Mouse (Mus musculus) midbrain, embryonic 15.5 days (tissue): ENCODE data around the gene Cyth1. TPM values are rescaled to one million over a fixed set of nuclear protein-coding genes. Genes with fewer than 3 reads are reported as not detected.

Experiments used
- ATAC-seq: fragments of 200-750 bp; cut with Nextera tagmentation; replicated peaks from 2 replicates; pipeline ENCODE4 v1.8.0; 2017; ENCODE audit warnings: moderate TSS enrichment
- H3K27ac ChIP-seq: fragments of 300-500 bp; sonication (generic); 2 replicates; pipeline ENCODE4 v1.5.1; 2015; ENCODE audit warnings: mild to moderate bottlenecking, inconsistent platforms
- H3K27me3 ChIP-seq: fragments of 300-500 bp; sonication (generic); replicated peaks from 2 replicates; pipeline ENCODE4 v1.6.1; 2015; ENCODE audit warnings: inconsistent platforms
- H3K36me3 ChIP-seq: fragments of 300-500 bp; sonication (generic); replicated peaks from 2 replicates; pipeline ENCODE4 v1.6.1; 2015; ENCODE audit warnings: inconsistent platforms
- H3K4me1 ChIP-seq: fragments of 300-500 bp; sonication (generic); 2 replicates; pipeline ENCODE4 v1.6.1; 2015; ENCODE audit warnings: inconsistent platforms
- H3K4me2 ChIP-seq: fragments of 300-500 bp; sonication (generic); 2 replicates; pipeline ENCODE4 v1.6.1; 2015; ENCODE audit warnings: inconsistent platforms, mild to moderate bottlenecking, moderate library complexity
- H3K4me3 ChIP-seq: fragments of 300-500 bp; sonication (generic); 2 replicates; pipeline ENCODE4 v1.5.1; 2015; ENCODE audit warnings: mild to moderate bottlenecking, inconsistent platforms
- H3K9ac ChIP-seq: fragments of 300-500 bp; sonication (generic); 2 replicates; pipeline ENCODE4 v1.6.1; 2015; ENCODE audit warnings: mild to moderate bottlenecking, inconsistent platforms
- H3K9me3 ChIP-seq: fragments of 300-500 bp; sonication (generic); 2 replicates; pipeline ENCODE4 v1.6.1; 2016; ENCODE audit warnings: inconsistent platforms
- WGBS: fragments of 180-500 bp; shearing (Covaris S2); methylation state at CpG from one replicate; pipeline ENCODE4 v1.1.7; 2015; ENCODE audit warnings: mixed read lengths; 5-methylcytosine and 5-hydroxymethylcytosine counted together
- polyA plus RNA-seq: library from polyadenylated mRNA; unstranded; fragments of >200 nt; fragmentation: Nextera tagmentation; extraction: Ambion mirVana; gene quantifications from 2 replicates; pipeline ENCODE4 v1.2.1, GENCODE M21; 2015

Cyth1 gene
- polyA plus RNA-seq, 1 experiment from 2014 or later, result 30.2 TPM

GRCm38 (mm10) chr11:118102838-118103237, 145.6 kb downstream of the Cyth1 start:
- Histone ChIP-seq H3K4me3 (no peak overlapping the region), H3K27me3 (no peaks in the 10 kb centered on the region), H3K4me2 (no peak overlapping the region), H3K4me1 (no peaks in the 10 kb centered on the region), H3K27ac (no peak overlapping the region), H3K36me3 (no peaks in the 10 kb centered on the region), H3K9ac (no peak overlapping the region), H3K9me3 (no peaks in the 10 kb centered on the region)
- no peak for ATAC-seq
- WGBS, result 61% methylated on average over 3 of the region's 3 CpGs

DNA sequence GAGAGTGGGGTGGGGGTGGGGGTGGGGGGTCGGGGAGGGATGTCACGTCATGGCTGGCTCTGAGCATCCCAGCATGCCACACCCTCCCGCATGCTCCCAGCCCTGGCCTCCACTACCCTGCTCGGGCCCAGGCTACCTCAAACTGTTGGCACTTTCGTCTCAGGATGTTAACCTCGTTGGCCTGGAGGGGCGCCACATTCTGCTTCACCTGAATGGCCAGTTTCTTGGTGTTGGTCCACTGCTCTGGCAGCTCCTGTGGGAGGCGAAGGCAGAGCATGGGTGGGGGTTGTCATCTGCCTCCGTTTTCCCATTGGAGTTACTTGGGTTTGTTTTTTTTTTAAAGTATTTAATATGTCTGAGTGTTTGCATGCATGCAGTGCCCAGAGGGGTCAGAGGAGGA, 147.3 kb downstream of the Cyth1 start:
- Histone ChIP-seq H3K4me1 (no peaks in the 10 kb centered on the region), H3K9ac (no peak overlapping the region), H3K4me3 (no peak overlapping the region), H3K36me3 (no peaks in the 10 kb centered on the region), H3K9me3 (no peaks in the 10 kb centered on the region), H3K4me2 (no peak overlapping the region), H3K27me3 (no peaks in the 10 kb centered on the region), H3K27ac (no peak overlapping the region)
- WGBS, result 50% methylated on average over 9 of the region's 9 CpGs
- ATAC-seq, result no peak

GRCm38 (mm10) chr11:118096736-118097135, 151.7 kb downstream of the Cyth1 start:
- Histone ChIP-seq H3K27me3 (no peaks in the 10 kb centered on the region), H3K9ac (no peak overlapping the region), H3K27ac (no peak overlapping the region), H3K4me2 (no peak overlapping the region), H3K4me3 (no peak overlapping the region), H3K36me3 (no peaks in the 10 kb centered on the region), H3K9me3 (no peaks in the 10 kb centered on the region), H3K4me1 (no peaks in the 10 kb centered on the region)
- 60% methylated on average over 2 of the region's 2 CpGs for WGBS
- ATAC-seq, result no peak

DNA sequence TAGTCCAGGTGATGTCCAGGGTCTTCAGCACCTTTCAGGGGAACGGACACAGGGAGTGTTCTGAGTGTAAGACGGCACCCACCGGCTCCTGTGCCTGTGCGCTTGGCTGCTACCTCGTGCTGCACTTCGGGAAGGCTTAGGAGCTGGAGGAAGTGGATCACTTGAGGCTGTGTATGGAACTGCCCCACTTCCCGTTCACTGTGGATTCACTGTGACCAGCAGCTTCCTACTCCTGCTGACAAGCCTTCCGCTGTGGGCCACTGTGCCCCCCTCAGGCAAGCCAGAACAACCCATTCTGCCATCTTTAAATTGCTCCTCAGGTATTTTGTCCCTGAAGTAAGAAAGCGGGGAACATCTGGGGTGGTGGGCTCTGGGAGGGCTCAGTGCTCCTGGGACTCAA, 153.4 kb downstream of the Cyth1 start:
- H3K27ac ChIP-seq, result no peak overlapping the region
- H3K4me1 ChIP-seq, result no peaks in the 10 kb centered on the region
- H3K4me2 ChIP-seq, result no peak overlapping the region
- no peaks in the 10 kb centered on the region for H3K9me3 ChIP-seq
- 92% methylated on average over 9 of the region's 9 CpGs for WGBS
- H3K9ac ChIP-seq, result no peak overlapping the region
- no peak for ATAC-seq
- H3K36me3 ChIP-seq, result no peaks in the 10 kb centered on the region
- no peak overlapping the region for H3K4me3 ChIP-seq
- H3K27me3 ChIP-seq, result no peaks in the 10 kb centered on the region

- no peaks in the 10 kb centered on the region for H3K9me3 ChIP-seq
- H3K9ac ChIP-seq, result no peak overlapping the region
- H3K4me1 ChIP-seq, result no peaks in the 10 kb centered on the region
- no peaks in the 10 kb centered on the region for H3K36me3 ChIP-seq
- 87% methylated on average over 23 of the region's 23 CpGs for WGBS
- no peak overlapping the region for H3K27ac ChIP-seq
- no peak overlapping the region for H3K4me3 ChIP-seq
- ATAC-seq, result no peak
- H3K4me2 ChIP-seq, result no peak overlapping the region
- H3K27me3 ChIP-seq, result no peaks in the 10 kb centered on the region
Measured at GRCm38 (mm10) chr11:118091002-118091670, 157.3 kb downstream of the Cyth1 start.

- WGBS, result 88% methylated on average over 19 of the region's 19 CpGs
- no peaks in the 10 kb centered on the region for H3K27me3 ChIP-seq
- H3K4me1 ChIP-seq, result no peaks in the 10 kb centered on the region
Measured at GRCm38 (mm10) chr11:118088896-118089295, 159.5 kb downstream of the Cyth1 start.

DNA sequence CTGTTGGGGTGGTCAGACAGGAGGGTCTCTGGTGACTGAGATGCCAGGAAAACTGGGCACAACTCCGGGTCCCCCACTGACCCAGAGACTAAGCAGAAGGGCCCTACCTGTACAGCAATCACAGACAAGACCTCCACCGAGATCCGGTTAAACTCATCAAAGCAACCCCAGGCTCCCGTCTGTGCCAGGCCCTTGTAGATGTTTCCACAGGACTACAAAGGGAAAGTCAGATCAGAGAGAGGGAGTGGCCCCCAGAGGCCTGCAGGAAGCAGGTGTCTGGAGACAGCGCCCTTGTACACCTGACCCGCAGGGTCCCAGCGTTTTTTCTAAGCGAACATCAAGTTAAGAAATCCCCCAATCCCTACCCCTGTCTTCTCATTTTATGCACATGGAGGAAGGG, 162.4 kb downstream of the Cyth1 start:
- no peaks in the 10 kb centered on the region for H3K27me3 ChIP-seq
- WGBS, result 78% methylated on average over 8 of the region's 8 CpGs
- H3K4me2 ChIP-seq, result no peak overlapping the region
- no peak for ATAC-seq
- no peaks in the 10 kb centered on the region for H3K9me3 ChIP-seq
- no peak overlapping the region for H3K9ac ChIP-seq
- no peak overlapping the region for H3K4me3 ChIP-seq
- H3K27ac ChIP-seq, result no peak overlapping the region
- H3K36me3 ChIP-seq, result no peaks in the 10 kb centered on the region
- H3K4me1 ChIP-seq, result no peaks in the 10 kb centered on the region

More at GRCm38 (mm10) chr11:118088896-118089295, 159.5 kb downstream of the Cyth1 start:
- Histone ChIP-seq H3K4me2 (no peak overlapping the region), H3K9me3 (no peaks in the 10 kb centered on the region), H3K27ac (no peak overlapping the region), H3K9ac (no peak overlapping the region), H3K36me3 (no peaks in the 10 kb centered on the region), H3K4me3 (no peak overlapping the region)
- ATAC-seq, result no peak

- no peak overlapping the region for H3K27ac ChIP-seq
- no peaks in the 10 kb centered on the region for H3K9me3 ChIP-seq
- no peaks in the 10 kb centered on the region for H3K36me3 ChIP-seq
- H3K4me1 ChIP-seq, result no peaks in the 10 kb centered on the region
- ATAC-seq, result no peak
- no peaks in the 10 kb centered on the region for H3K27me3 ChIP-seq
- H3K9ac ChIP-seq, result no peak overlapping the region
- H3K4me2 ChIP-seq, result no peak overlapping the region
- 87% methylated on average over 4 of the region's 4 CpGs for WGBS
- no peak overlapping the region for H3K4me3 ChIP-seq
Measured at GRCm38 (mm10) chr11:118085176-118085575, 163.2 kb downstream of the Cyth1 start.

- Histone ChIP-seq H3K36me3 (no peaks in the 10 kb centered on the region), H3K4me1 (no peaks in the 10 kb centered on the region), H3K27me3 (no peaks in the 10 kb centered on the region), H3K9me3 (no peaks in the 10 kb centered on the region), H3K27ac (no peak overlapping the region), H3K4me2 (no peak overlapping the region), H3K4me3 (no peak overlapping the region), H3K9ac (no peak overlapping the region)
- ATAC-seq, result no peak
- 84% methylated on average over 3 of the region's 3 CpGs for WGBS
Measured at GRCm38 (mm10) chr11:118084266-118084665, 164.1 kb downstream of the Cyth1 start.

DNA sequence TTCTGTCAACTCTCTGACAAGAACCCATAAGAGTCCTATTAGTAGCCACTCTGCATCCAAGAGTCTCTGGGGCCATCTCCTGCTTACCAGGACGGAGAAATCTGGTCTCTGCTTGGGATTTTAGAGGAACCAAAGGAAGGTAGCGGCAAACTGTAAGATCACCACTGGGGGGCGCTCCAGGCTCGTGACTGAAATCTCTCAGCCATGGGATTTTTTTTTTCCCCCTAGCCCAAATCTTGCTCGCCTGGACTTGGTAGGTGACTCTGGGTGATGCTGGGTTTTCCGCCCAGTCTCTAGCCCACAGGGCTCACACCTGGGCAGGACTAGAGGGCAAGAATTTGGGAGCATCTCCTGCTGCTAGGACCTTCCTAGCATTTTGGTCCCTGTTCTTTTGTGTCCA, 164.6 kb downstream of the Cyth1 start:
- Histone ChIP-seq H3K9ac (no peak overlapping the region), H3K4me3 (no peak overlapping the region), H3K27me3 (no peaks in the 10 kb centered on the region), H3K4me1 (no peaks in the 10 kb centered on the region), H3K4me2 (no peak overlapping the region), H3K36me3 (no peaks in the 10 kb centered on the region), H3K9me3 (no peaks in the 10 kb centered on the region), H3K27ac (no peak overlapping the region)
- WGBS, result 6% methylated on average over 6 of the region's 6 CpGs
- ATAC-seq, result no peak

DNA sequence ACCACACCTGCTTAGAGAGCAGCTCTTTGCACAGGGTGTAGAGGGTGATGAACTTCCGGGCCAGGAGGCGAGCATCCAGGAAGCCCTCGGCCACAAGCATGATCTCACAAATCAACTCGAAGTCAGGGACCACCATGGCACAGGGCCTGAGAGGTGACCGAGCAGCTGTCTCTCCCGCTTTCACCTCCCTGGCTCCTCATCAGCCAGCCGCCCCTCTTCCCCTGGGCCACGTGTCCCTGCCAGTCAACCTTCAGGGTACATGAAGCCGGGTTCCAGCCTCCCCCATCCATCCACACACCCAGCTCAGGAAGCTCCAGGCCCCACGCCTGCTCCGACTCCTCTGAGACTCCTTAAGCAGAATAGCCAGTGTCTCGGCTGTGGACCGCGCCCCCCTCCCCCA, 166.1 kb downstream of the Cyth1 start:
- H3K36me3 ChIP-seq, result no peaks in the 10 kb centered on the region
- no peak overlapping the region for H3K27ac ChIP-seq
- no peak overlapping the region for H3K4me2 ChIP-seq
- H3K9me3 ChIP-seq, result no peaks in the 10 kb centered on the region
- H3K4me1 ChIP-seq, result no peaks in the 10 kb centered on the region
- no peak for ATAC-seq
- H3K27me3 ChIP-seq, result no peaks in the 10 kb centered on the region
- no peak overlapping the region for H3K9ac ChIP-seq
- WGBS, result 89% methylated on average over 14 of the region's 14 CpGs
- no peak overlapping the region for H3K4me3 ChIP-seq
